Mouse (Mus musculus): ENCODE measurements around the gene Cd40. TPM values are rescaled to one million over a fixed set of nuclear protein-coding genes. Genes with fewer than 3 reads are reported as not detected.

Gene Cd40
- total RNA-seq (2023), result 10.3 TPM

GRCm38 (mm10) chr2:165054888-165055852 lies at the start of gene Cd40:
TSS of gene Cd40 (plus strand) at chr2:165055627.

GRCm38 (mm10) chr2:165034131-165035057 lies 21.0 kb upstream of the Cd40 start, which contains the start of gene Ncoa5:
TSS of gene Ncoa5 (minus strand) at chr2:165034867.

DNA sequence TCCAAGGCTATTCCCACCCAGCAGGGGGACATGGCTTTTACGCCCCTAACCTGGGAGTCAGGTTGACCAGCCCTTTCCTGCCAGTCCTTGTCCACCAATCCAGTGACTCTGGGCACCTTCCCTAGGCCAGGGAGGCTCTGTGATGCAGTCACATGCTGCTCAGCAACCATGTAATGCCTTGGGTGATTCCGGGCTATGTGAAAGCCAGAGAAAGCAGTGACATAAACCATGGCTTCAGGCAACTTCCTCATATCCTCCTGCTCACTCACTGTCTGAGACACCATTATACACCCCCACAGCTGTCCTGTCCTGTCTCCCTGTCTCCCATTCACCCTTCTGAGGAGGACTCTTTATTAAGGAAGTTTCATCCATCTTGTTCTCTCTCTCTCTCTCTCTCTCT lies 35.2 kb downstream of the Cd40 start, which contains the start of gene 1700025C18Rik:
TSS of gene 1700025C18Rik (minus strand) at position 101 of the 400 bp plus-strand sequence.

Other genes with a start within 250 kb of the Cd40 start
- gene Zswim1, start 232.9 kb upstream of the Cd40 start, total RNA-seq (2023), result 10.8 TPM
- not detected for gene Spata25, start 227.1 kb upstream of the Cd40 start, total RNA-seq (2023)
- 103 TPM for gene Ctsa, start 222.8 kb upstream of the Cd40 start, total RNA-seq (2023)
- 0.59 TPM for gene Neurl2, start 222.2 kb upstream of the Cd40 start, total RNA-seq (2023)
- gene Pltp, start 197.9 kb upstream of the Cd40 start, total RNA-seq (2023), result 2.6 TPM
- 144 TPM for gene Pcif1, start 176.3 kb upstream of the Cd40 start, total RNA-seq (2023)
- 53.7 TPM for gene Zfp335, start 143.9 kb upstream of the Cd40 start, total RNA-seq (2023)
- gene Mmp9, start 114.8 kb upstream of the Cd40 start, total RNA-seq (2023), result 1.6 TPM
- not detected for gene Slc12a5, start 94.8 kb upstream of the Cd40 start, total RNA-seq (2023)
- gene Ncoa5, start 20.8 kb upstream of the Cd40 start, total RNA-seq (2023), result 41.4 TPM
- gene 1700025C18Rik, start 35.1 kb downstream of the Cd40 start, total RNA-seq (2023), result not detected
- gene Cdh22, start 179.2 kb downstream of the Cd40 start, total RNA-seq (2023), result not detected
- 29.8 TPM for gene Slc35c2, start 232.2 kb downstream of the Cd40 start, total RNA-seq (2023)

All from CD4-positive naive resting alpha-beta T cell, adult 76 days (primary cell).